Mouse (Mus musculus): ENCODE data around the gene Otud4.
"Not testable (repeated sequence)": the region's sequence is repeated elsewhere in the genome, so short reads cannot be mapped to it uniquely, and the experiment has no call there.

Gene Otud4

GRCm38 (mm10) chr8:79639586-79640451 lies at the start of gene Otud4:
Otud4 (plus strand) TSS chr8:79639618.
- DNase-seq: peak; percentile 43 to 57

DNA sequence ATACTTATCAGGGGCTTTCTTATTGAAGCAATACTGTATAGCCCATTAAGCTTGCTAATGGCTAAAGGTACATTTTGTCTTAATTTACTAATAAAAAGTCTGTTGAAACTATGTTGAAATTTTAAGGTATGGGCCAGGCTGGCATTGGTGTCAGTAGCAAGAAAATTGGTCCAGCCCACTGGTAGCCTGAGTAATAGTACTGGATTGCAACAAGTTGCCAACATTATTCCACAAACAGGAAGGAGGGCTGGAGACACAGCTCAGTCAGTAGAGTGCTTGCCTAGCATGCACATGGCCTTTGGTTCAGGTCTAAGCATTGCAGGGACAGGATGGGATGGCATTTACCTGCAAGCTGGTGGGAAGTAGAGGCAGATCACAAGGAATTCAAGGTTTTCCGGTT lies 38.5 kb upstream of the Otud4 start:
- no peak for DNase-seq

- not testable (repeated sequence) for DNase-seq
Observed at GRCm38 (mm10) chr8:79603204-79603603, 36.2 kb upstream of the Otud4 start.

DNA sequence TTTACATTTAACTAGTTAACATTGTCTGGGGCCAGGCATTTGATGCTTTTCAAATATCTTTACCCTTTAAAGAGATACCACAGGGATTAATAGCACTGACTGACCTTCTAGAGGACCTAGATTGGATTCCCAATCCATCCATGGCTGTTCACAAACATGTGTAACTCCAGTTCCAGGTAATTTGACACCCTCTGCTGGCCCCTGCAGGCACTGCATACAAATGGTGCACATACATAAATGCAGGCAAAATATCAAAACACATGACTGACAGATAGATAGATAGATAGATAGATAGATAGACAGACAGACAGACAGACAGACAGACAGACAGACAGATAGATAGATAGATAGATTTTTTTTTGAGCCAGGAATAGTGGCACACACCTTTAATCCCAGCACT lies 33.2 kb upstream of the Otud4 start:
- DNase-seq: no peak

- no peak for DNase-seq
Observed at GRCm38 (mm10) chr8:79606751-79607300, 32.6 kb upstream of the Otud4 start.

- no peak for DNase-seq
Observed at GRCm38 (mm10) chr8:79608701-79609100, 30.7 kb upstream of the Otud4 start.

GRCm38 (mm10) chr8:79610268-79610667 lies 29.1 kb upstream of the Otud4 start:
- no peak for DNase-seq

- DNase-seq: no peak
Observed at GRCm38 (mm10) chr8:79612298-79612697, 27.1 kb upstream of the Otud4 start.

GRCm38 (mm10) chr8:79612965-79613364 lies 26.5 kb upstream of the Otud4 start:
- peak; percentile 31 to 38 for DNase-seq

DNA sequence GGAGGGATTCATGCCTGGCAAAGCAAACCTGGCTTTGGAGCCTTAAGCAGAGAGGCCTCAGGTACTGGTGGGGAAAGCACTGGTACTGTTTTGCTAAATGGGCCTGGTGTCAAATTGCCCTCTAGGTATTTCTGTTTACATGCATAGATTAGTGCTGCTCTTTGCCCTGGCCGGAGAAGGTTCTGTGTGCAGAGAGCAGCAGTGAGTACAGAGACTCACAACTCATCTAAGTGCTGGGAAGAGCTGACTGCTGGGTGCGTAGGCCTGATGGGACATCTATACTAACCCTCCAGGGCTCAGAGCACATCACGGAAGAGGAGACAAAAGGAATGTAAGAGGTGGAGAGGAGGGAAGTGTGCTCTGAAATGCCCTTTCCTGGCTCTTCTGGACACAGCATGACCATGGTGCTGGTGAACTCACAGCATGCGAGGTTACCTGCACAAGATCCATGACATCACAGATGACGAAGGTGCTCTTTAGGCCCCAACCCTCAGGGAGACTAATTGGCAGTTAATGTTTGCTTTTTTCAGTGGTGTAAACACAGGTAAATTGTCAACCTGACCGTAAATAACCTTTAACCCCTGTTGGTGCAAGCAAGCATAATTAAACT lies 23.6 kb upstream of the Otud4 start:
- DNase-seq: no peak

- no peak for DNase-seq
Observed at GRCm38 (mm10) chr8:79618906-79619305, 20.5 kb upstream of the Otud4 start.

GRCm38 (mm10) chr8:79619353-79619752 lies 20.1 kb upstream of the Otud4 start:
- DNase-seq: no peak

DNA sequence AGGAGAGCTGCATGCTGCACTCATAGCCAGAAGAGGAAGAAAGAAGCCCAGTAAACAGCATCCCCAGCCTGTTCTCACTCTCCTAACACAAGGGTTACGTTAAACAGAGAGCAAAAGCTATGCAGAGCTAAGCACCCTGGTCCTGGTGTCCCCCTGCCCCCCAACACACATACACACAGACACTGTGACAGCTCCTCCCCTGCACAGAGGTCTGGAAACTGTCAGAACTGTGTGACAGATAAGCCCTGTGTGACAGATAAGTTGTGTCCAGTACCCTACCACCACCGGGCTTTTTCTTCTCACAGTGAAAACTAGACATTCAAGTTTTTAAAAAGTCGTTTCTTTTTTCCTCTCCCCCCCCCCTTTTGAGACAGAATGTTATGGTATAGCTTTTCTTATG lies 19.4 kb upstream of the Otud4 start:
- no peak for DNase-seq

DNA sequence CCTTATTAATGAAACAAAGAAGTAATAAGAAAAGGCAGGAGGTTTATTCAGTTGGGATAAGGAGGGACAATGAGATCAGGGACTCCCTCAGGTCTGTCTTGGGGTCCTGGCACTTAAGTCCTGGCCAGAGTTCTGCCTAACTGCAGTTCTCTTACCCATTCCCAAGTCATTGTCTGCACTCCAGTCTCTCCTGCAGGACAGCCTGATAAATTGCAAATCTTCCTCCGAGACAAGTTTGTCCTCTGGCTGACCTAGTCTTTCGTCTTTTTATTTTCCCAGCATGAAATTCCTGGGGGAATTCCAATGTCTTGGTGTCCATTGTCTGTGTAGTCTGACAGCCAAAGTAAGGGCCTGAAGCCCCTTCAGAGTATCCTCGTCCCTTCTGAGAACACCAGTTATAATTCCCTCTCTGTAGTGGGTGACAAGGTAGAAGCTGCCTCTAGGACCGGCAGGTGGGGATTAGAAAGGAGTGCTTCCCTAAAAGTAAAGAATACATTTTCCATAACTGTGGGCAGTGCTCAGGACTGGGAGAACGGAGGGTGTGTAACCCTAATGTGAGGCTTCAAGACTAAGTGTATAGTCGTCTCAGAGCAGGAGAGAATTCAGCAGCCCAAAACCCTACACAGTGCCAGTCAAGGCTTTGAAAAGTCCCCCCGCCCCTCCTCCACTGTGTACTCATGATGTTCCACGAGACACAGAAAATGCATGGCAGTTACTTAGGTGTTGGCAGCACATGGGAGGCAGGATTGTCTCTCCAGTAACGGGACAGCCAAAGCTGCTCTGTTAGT lies 18.7 kb upstream of the Otud4 start:
- no peak for DNase-seq

- no peak for DNase-seq
Observed at GRCm38 (mm10) chr8:79622346-79622745, 17.1 kb upstream of the Otud4 start.

DNA sequence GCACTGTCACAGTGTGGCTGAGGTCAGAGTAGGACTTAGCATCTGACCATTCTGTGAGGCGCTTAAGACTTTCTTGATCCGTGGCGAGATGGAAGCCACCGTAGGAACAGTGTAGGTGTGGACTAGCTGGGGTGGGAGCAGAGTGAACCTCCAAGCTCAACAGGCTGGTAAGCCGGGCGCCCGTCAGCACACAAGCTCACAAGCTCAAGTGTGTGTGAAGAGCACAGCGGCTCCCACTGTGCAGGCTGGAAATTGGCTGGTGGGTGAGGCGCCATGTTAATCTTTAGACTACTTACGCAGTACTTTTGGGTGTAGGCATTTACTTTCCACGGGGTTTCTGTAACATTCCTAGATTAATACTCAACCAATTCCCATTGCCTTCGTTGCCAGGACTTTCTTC lies 16.1 kb upstream of the Otud4 start:
- DNase-seq: no peak

- DNase-seq: no peak
Observed at GRCm38 (mm10) chr8:79624416-79624815, 15.0 kb upstream of the Otud4 start.

GRCm38 (mm10) chr8:79626213-79626612 lies 13.2 kb upstream of the Otud4 start:
- DNase-seq: no peak

- no peak for DNase-seq
Observed at GRCm38 (mm10) chr8:79635491-79635890, 3.9 kb upstream of the Otud4 start.

DNA sequence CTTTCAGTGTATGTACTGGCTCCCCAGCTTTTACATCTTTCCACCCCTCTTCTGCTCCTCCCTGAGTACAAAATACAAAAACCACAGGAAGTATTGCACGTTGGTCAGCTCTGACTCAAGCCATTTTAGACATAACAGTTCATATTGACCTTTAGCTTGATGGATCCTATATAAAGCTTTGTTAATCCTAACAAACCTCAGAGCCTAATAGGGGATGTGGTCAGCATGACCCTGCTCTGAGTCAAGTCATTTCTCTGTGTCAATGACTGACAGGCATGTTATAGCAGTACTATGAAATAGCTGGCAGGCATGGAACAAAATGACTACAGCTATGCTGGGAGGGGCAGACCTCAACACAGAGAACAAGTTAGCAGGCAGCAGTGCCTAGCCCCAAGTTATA lies 3.3 kb upstream of the Otud4 start:
- DNase-seq: no peak

GRCm38 (mm10) chr8:79637237-79637636 lies 2.2 kb upstream of the Otud4 start:
- DNase-seq: no peak

DNA sequence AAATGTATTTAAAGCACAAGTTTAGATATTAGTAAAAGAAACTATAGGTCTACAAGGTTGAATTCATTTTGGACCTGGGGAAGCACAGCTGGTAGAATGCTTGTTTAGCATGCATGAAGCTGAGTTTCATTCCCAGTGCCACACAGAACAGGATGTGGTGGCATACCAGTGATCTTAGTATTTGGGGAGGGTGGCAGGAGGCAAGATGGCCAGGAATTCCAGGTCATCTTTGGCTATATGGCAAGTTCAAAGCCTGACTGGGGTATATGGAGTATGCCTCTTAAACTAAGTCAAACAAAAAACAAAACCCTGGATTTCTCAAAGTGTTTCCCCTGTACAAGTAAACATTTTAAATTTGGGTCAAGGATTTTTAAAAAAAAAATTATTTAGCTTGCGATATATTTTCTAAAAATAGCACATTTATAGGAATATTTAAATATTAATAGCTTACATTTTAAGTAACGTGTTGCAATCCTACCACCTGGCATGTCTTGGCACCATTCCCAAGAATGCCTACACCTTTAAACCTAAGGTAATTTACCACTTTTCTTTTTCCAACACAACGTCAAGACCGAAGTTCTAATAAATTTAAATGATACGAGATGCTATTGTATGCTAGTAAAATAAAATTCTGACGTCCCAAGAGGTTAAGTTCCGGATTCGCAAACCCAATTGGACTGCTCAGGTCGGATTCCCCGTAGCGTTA lies 1.3 kb upstream of the Otud4 start:
- DNase-seq: no peak

Measured in spleen, adult 18-20 months (tissue).